Mouse (Mus musculus): Measurements from ENCODE around the gene Eif3k.

The Eif3k gene

GRCm38 (mm10) chr7:28981651-28982273 is at the start of gene Eif3k, which contains the start of gene Map4k1:
Gene Eif3k, minus strand, starts transcription at chr7:28981864.
Gene Map4k1, plus strand, starts transcription at chr7:28982050.
- DNase-seq: peak; percentile 96 to 98

- DNase-seq: no peak
These were observed 48.3 kb upstream of the Eif3k start for GRCm38 (mm10) chr7:29029690-29030656.

DNA sequence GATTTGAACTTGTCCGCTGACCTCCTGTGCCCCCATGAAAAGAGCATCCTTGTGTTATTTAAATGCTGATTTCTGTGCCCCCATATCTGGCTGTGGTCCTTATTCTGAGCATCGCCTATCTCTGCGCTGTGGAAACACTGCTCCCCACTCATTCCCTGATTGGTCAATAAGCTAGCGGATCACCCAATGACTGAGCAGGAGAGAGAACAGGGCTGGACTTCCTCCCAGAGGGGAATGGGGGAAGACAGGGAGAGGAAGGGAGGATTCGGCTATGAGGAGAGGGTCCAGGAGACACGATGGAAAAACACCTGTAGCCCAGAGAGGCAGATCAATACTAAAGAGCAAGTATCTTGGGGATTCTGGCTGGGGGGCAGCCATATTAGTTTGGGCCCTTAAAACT is 47.1 kb upstream of the Eif3k start:
- DNase-seq: no peak

DNA sequence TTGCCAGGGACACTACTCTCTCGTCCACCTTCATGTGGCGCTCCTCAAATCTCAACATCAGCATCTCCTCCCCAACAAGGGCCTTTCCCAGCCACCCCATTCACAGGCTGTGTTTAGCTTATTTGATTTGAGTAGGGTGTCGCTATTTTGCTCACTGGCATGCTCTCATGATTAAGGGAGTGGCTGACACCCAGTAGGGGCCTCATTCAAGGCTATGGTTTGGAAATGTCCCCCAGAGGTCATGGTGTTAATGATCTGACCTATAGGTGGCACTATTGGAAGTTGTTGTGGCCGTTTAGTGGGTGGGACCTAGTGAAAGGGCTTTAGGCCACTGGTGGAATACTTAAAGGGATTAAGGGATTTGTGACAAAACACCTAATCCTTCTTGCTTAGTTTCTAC is 45.1 kb upstream of the Eif3k start:
- no peak for DNase-seq

DNA sequence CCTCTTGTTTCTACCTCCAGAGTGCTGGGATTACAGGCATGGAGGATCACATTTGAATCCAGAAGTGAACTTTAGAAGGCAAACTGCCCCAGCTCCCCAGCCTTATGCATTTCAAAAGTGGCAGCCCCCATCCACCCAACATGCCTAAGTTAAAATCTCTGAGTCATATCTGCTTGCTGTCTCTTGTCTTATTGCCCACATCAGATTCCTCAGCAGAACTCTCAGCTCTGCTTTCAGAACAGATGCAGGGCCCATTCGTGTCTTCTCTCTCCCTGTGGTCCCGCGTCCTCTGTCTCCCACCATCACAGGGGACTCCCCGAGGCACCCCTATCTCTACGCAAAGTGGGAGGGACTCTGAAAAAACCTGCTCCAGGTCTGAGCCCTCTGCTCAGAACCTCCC is 44.5 kb upstream of the Eif3k start:
- no peak for DNase-seq

DNA sequence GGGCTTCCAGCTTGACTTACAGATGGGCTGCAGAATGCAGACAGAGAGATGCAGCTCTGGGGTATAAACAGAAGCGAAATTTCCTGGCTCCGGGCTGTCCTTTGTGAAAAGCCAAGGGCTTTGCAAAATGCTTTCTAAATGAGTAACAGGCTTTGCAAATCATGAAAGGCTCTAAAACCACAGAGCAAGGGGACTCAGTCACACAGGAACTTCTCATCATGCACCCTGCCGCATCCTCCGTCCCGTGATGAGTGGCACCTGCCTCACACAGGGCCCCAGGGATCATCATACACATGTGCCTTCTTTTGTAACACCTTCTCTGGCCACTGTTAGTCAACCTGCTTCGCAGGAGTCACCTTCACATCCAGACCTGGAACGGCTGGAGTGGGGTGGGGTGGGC is 43.9 kb upstream of the Eif3k start:
- no peak for DNase-seq

GRCm38 (mm10) chr7:29023514-29023913 is 41.9 kb upstream of the Eif3k start:
- no peak for DNase-seq

GRCm38 (mm10) chr7:29022479-29022878 is 40.8 kb upstream of the Eif3k start:
- no peak for DNase-seq

- peak; percentile 26 to 43 for DNase-seq
These were observed 38.0 kb upstream of the Eif3k start for GRCm38 (mm10) chr7:29019447-29020220.

DNA sequence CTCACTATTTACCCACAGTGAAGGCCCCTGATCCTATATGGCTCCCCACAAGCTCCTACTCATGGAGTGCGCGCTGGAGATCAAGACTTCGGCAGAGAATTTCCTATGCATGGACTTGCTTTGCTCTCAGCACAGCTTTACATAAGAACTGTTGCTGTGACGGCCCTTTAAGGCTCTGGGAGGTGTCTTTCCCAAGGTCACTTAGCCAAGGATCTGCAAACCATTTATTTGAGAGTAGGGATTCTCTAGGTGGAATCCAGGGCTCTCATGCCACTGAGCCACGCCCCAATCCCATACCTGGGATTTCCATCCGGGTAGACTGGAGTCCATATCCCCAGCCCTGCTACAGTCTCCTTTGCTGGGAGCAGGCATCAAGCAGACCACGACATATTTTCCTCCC is 35.6 kb upstream of the Eif3k start:
- DNase-seq: no peak

- no peak for DNase-seq
These were observed 34.8 kb upstream of the Eif3k start for GRCm38 (mm10) chr7:29016440-29016839.

- no peak for DNase-seq
These were observed 33.3 kb upstream of the Eif3k start for GRCm38 (mm10) chr7:29014984-29015383.

DNA sequence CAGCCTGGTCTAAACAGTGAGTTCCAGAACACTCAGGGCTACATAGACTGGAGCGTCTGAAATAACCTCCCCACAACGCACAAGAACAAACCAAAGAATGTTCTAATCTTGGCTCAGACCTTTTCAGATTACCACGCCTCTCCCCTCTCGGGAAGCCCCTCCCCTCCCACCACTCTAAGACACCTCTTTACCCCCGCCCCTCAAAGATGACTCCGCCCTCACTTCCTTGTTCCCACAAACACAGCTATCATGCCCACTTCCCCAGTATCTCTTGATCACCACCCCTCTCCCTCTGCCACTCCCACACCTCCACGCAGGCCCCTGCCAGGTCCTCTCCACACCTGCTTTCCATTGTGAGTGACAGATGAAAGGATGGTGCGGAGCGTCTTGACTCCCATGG is 27.1 kb upstream of the Eif3k start:
- DNase-seq: no peak

GRCm38 (mm10) chr7:29008171-29008570 is 26.5 kb upstream of the Eif3k start:
- DNase-seq: no peak

DNA sequence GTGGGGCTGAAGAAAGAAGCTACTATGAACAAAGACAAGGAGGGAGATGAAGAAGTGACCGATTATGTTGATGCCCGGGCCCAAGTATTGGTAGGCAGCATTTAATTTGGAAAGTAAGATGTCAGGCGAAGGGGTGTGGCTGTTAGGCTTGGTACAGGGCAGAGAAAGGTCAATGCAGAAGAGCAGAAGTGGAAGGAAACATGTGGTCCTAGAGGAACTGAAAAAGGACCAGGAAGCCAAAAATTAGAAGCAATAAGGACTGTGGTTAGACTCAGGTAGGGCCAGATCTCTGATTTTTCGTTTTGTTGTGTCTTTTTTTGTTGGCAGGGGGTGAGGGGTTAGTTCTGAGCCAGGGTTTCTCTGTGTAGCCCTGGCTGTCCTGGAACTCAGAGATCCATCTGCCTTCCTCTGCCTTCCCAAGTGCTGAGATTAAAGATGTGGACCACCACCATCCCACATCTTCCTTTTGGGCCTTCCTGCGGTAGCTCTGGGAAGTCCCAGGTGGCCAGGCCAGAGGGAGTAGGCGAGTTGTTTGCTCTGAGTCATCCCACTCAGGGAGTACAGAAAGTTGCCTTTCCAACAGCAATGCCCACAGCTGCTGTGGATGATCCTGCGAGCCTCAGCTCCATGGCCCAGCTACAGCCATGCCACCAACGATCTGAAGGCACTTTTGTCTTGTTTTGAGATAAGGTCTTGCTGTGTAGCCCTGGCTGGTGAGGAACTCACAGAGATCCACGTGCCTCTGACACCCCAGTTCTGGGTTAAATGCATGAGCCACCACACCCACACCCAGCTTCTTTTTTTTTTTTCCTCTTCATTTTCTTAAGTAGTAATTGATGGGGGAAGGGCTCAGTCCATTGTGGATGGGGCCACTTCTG is 25.8 kb upstream of the Eif3k start:
- DNase-seq: no peak

DNA sequence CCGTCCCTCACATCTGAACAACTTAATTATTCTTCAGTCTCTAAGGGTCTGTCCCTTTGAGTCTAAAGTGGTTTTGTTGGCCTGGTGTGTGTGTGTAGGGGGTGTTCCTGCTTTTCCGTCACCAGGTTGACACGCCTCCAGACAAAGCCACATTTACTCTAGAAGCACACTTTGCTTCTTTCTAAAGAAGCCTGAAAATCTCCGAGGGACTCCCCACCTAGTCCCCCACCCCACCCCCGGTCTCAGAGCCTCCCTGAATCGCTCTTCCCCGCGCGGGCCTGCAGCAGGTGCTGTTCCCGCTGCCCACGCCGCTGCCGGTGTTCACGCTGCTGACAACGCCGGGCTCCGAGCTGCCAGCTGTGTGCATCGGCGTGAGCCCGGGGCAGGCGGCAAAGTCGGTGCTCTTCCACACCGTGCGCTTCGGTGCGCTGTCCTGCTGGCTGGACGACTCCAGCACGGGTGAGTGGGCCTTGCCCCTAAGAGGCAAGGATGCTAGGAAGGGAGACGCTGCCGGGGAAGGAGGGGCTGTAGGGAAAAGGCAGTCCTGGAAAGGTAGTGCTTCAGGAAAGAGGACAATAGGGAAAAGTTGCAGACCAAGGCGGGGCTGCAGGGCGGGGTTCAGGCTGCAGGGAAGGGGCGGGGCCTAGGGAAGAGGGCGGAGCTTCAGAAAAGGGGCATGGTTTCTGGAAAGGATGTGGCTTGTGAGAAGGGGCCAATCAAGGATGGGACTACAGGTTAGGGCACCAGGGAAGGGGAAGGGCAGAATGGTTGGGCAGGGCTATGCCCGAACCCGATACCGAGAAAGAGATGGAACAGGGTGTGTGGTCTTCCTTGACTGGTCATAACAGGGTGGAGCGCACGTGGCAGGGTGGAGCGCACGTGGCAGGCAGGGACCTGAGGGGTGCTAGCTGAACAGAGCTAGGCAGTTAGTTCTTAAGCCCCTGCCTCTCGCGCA is 19.3 kb upstream of the Eif3k start:
- DNase-seq: peak; percentile 92

DNA sequence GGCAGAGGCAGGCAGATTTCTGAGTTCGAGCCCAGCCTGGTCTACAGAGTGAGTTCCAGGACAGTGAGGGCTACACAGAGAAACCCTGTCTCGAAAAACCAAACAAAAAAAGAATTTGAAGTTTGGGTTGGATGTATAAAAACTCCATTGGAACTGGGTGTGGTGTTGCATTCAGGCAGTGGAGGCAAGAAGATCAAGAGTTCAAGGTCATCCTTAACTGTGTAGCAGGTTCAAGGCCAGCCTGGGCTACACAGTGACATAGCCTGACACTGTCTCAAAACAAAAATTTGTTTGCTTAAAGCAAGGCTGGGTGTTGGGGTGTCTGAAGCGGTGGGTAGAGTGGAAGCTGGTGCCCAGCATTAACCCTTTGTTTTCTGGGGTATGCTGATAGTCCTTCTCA is 11.7 kb upstream of the Eif3k start:
- DNase-seq: no peak

GRCm38 (mm10) chr7:28992997-28993396 is 11.3 kb upstream of the Eif3k start:
- no peak for DNase-seq

- DNase-seq: no peak
These were observed 10.0 kb upstream of the Eif3k start for GRCm38 (mm10) chr7:28991616-28992015.

DNA sequence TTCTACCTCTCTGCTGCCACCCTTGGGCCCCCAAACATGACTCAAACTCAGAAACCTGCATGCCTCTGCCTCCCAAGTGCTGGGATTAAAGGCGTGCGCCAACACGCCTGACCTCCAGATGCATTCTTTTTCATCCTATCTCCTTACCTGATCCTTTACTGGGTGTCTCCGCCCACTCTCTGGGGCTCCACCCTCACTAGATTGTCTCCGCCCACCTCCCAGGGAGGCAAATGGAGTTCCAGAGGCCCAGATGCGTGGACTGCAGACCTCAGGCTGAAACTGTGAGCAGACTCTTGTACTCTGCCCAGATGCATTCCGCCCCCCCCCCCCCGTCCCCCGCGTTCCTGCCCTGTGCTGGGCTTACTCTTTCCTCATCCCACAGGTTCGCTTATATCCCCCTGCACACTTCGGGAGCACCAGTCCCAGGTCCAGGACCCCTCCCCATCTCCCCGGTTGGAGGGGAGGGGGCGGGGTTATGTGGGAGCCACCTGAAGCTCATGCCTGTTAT is 9.2 kb upstream of the Eif3k start:
- no peak for DNase-seq

DNA sequence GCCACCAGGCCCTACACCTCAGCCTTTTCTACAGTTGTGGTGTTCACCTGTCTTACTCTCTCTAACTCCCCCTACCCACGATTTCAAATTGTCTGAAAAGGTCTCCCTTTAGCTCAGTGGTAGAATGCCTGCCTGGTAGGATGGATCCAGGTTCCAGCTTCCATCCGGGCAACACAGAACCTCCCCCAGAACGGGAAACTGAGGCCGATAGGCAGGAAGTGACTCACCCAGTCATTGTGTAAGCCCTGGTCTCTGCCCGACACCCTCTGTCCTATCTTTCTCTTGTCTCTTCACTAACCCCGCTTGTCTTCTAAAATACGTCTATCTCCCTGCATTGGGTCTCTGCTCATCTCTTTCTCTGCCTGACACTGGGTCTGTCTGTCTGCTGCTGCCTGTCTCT is 3.5 kb upstream of the Eif3k start:
- no peak for DNase-seq
